Mouse (Mus musculus) gastrocnemius, postnatal 25 days (tissue): Measurements from ENCODE around the gene Trappc6a. TPM values are rescaled to one million over a fixed set of nuclear protein-coding genes. Genes with fewer than 3 reads are reported as not detected.

Experiments
- DNase-seq: peaks from one replicate; pipeline ENCODE4 v3.0.0; 2022
- long read RNA-seq, 2 experiments: library from polyadenylated mRNA; stranded (forward); transcript quantifications; one replicate each; pipeline ENCODE4 v2.0.0; 2021
- total RNA-seq, 2 experiments: library from RNA; stranded (reverse); gene quantifications; 1 replicate in 1 of 2; 2 replicates in 1 of 2; pipeline ENCODE4 v1.2.3; 2021

The Trappc6a gene
- 10 to 100 TPM in 1 of 2 experiments, 1 to 10 TPM in 1; 8.8 to 10.6 TPM for total RNA-seq
- long read RNA-seq, experiment 1, transcript Trappc6a-201 (6 exons, 785 nt): major isoform, 19 of 22 reads
- long read RNA-seq, experiment 1, partial matches to known transcripts: 1 of 22 reads
- long read RNA-seq, experiment 1, other reads (novel, unspliced or antisense): 1 of 22 reads
- long read RNA-seq, experiment 2, transcript Trappc6a-201 (6 exons, 785 nt): major isoform, 19 of 26 reads
- long read RNA-seq, experiment 2, partial matches to known transcripts: 1 of 26 reads
- long read RNA-seq, experiment 2, other reads (novel, unspliced or antisense): 2 of 26 reads

- DNase-seq: peak; percentile 92
These were observed at the start of gene Trappc6a, which contains the start of gene Bloc1s3 for GRCm38 (mm10) chr7:19508150-19508923. TSS of gene Trappc6a (plus strand) at chr7:19508395. TSS of gene Bloc1s3 (minus strand) at chr7:19508367.

GRCm38 (mm10) chr7:19458591-19459111 lies 49.5 kb upstream of the Trappc6a start, which contains the start of gene Mark4:
TSS of gene Mark4 (minus strand) at chr7:19458821.
- peak; percentile 80 for DNase-seq

GRCm38 (mm10) chr7:19459144-19459870 lies 48.9 kb upstream of the Trappc6a start:
- DNase-seq: no peak

GRCm38 (mm10) chr7:19460500-19460899 lies 47.7 kb upstream of the Trappc6a start:
- no peak for DNase-seq

- no peak for DNase-seq
These were observed 46.7 kb upstream of the Trappc6a start for GRCm38 (mm10) chr7:19461488-19461887.

GRCm38 (mm10) chr7:19462443-19462842 lies 45.8 kb upstream of the Trappc6a start:
- DNase-seq: no peak

GRCm38 (mm10) chr7:19462884-19463381 lies 45.3 kb upstream of the Trappc6a start, which contains the start of gene Exoc3l2:
TSS of gene Exoc3l2 (plus strand) at chr7:19463331.
- no peak for DNase-seq

GRCm38 (mm10) chr7:19464367-19465307 lies 43.6 kb upstream of the Trappc6a start:
- DNase-seq: no peak

GRCm38 (mm10) chr7:19466602-19467145 lies 41.5 kb upstream of the Trappc6a start:
- no peak for DNase-seq

- DNase-seq: no peak
These were observed 40.6 kb upstream of the Trappc6a start for GRCm38 (mm10) chr7:19467638-19468037.

- no peak for DNase-seq
These were observed 39.9 kb upstream of the Trappc6a start for GRCm38 (mm10) chr7:19468279-19468678.

- DNase-seq: no peak
These were observed 38.8 kb upstream of the Trappc6a start for GRCm38 (mm10) chr7:19469404-19469803.

GRCm38 (mm10) chr7:19470308-19470707 lies 37.9 kb upstream of the Trappc6a start:
- DNase-seq: no peak

- DNase-seq: no peak
These were observed 35.8 kb upstream of the Trappc6a start for GRCm38 (mm10) chr7:19472403-19472802.

- peak; percentile 74 for DNase-seq
These were observed 34.2 kb upstream of the Trappc6a start for GRCm38 (mm10) chr7:19473875-19474443.

- no peak for DNase-seq
These were observed 31.1 kb upstream of the Trappc6a start for GRCm38 (mm10) chr7:19477084-19477483.

- DNase-seq: no peak
These were observed 30.4 kb upstream of the Trappc6a start for GRCm38 (mm10) chr7:19477624-19478384.

- DNase-seq: no peak
These were observed 24.9 kb upstream of the Trappc6a start for GRCm38 (mm10) chr7:19483281-19483680.

GRCm38 (mm10) chr7:19485488-19485887 lies 22.7 kb upstream of the Trappc6a start:
- no peak for DNase-seq
